Mouse (Mus musculus) hindbrain, postnatal 0 days (tissue): ENCODE results near the gene Fggy. TPM values are rescaled to one million over a fixed set of nuclear protein-coding genes. Genes with fewer than 3 reads are reported as not detected.

ENCODE experiments used
- ATAC-seq: fragments of 200-750 bp; cut with Nextera tagmentation; 2 replicates; pipeline ENCODE4 v1.8.0; 2017; ENCODE audit warnings: mild to moderate bottlenecking, moderate TSS enrichment, moderate library complexity
- DNase-seq: peaks from one replicate; pipeline ENCODE4 v3.0.0-alpha.2; 2015; ENCODE audit warnings: low spot score
- H3K27ac ChIP-seq: fragments of 300-500 bp; sonication (generic); 2 replicates; pipeline ENCODE4 v1.5.1; 2014; ENCODE audit warnings: mild to moderate bottlenecking
- H3K27me3 ChIP-seq: fragments of 300-500 bp; sonication (generic); 2 replicates; pipeline ENCODE4 v1.6.1; 2014; ENCODE audit warnings: low read length, mixed read lengths; ENCODE audit not compliant: insufficient read depth
- H3K36me3 ChIP-seq: fragments of 300-500 bp; sonication (generic); 2 replicates; pipeline ENCODE4 v1.6.1; 2014; ENCODE audit warnings: low read length, mixed read lengths; ENCODE audit not compliant: insufficient read depth
- H3K4me1 ChIP-seq: fragments of 300-500 bp; sonication (generic); 2 replicates; pipeline ENCODE4 v1.6.1; 2014; ENCODE audit warnings: antibody characterized with exemption, low read length, mixed read lengths; ENCODE audit not compliant: insufficient read depth
- H3K4me2 ChIP-seq: fragments of 300-500 bp; sonication (generic); 2 replicates; pipeline ENCODE4 v1.6.1; 2014; ENCODE audit warnings: low read depth, mild to moderate bottlenecking, low read length, moderate library complexity, mixed read lengths
- H3K4me3 ChIP-seq: fragments of 300-500 bp; sonication (generic); 2 replicates; pipeline ENCODE4 v1.5.1; 2014; ENCODE audit warnings: low read length
- H3K9ac ChIP-seq: fragments of 300-500 bp; sonication (generic); replicated peaks from 2 replicates; pipeline ENCODE4 v1.6.1; 2014; ENCODE audit warnings: mild to moderate bottlenecking, low read length, moderate library complexity, mixed read lengths
- H3K9me3 ChIP-seq: fragments of 300-500 bp; sonication (generic); 2 replicates; pipeline ENCODE4 v1.6.1; 2016; ENCODE audit warnings: low read length, mixed read lengths
- CTCF ChIP-seq: IDR thresholded peaks from 2 replicates; pipeline ENCODE4 v1.5.1; 2016; ENCODE audit warnings: antibody characterized with exemption, control low read depth, low read depth
- WGBS: fragments of 180-500 bp; shearing (Covaris S2); extraction: QIAGEN DNeasy Blood & Tissue Kit; methylation state at CpG from one replicate; pipeline ENCODE4 v1.1.7; 2014; 5-methylcytosine and 5-hydroxymethylcytosine counted together
- polyA plus RNA-seq: library from polyadenylated mRNA; unstranded; fragments of >200 nt; fragmentation: Nextera tagmentation; extraction: Ambion mirVana; gene quantifications from 2 replicates; pipeline ENCODE4 v1.2.1, GENCODE M21; 2015
- total RNA-seq: library from RNA; depleted of rRNA; stranded (reverse); fragments of >200 nt; gene quantifications from 2 replicates; pipeline ENCODE4 v1.2.3, GENCODE M21; 2014

The Fggy gene
- total and polyA plus RNA-seq, 2 experiments from 2014 or later = 7.0 to 7.1 TPM

- Histone ChIP-seq H3K9ac (no peak overlapping the region), H3K27ac (no peak overlapping the region), H3K27me3 (no peaks in the 10 kb centered on the region), H3K36me3 (no peaks in the 10 kb centered on the region), H3K4me2 (no peak overlapping the region), H3K4me3 (no peak overlapping the region), H3K4me1 (no peaks in the 10 kb centered on the region), H3K9me3 (no peaks in the 10 kb centered on the region; the same call in 1 of the 2 replicates)
- ATAC-seq = no peak
- TF ChIP-seq CTCF = no peak
- WGBS = 74% methylated on average over 3 of the region's 3 CpGs
- DNase-seq = no peak
Observed at GRCm38 (mm10) chr4:95571621-95572020, 14.3 kb downstream of the Fggy start.

GRCm38 (mm10) chr4:95573704-95574103 is 16.4 kb downstream of the Fggy start:
- H3K27me3 ChIP-seq = no peaks in the 10 kb centered on the region
- H3K4me1 ChIP-seq = no peaks in the 10 kb centered on the region
- H3K27ac ChIP-seq = no peak overlapping the region
- H3K9ac ChIP-seq = no peak overlapping the region
- H3K9me3 ChIP-seq = no peaks in the 10 kb centered on the region; the same call in 1 of the 2 replicates
- H3K4me2 ChIP-seq = no peak overlapping the region
- ATAC-seq (no peak), DNase-seq (no peak)
- no peak overlapping the region for H3K4me3 ChIP-seq
- no peak for TF ChIP-seq CTCF
- H3K36me3 ChIP-seq = no peaks in the 10 kb centered on the region

- no peak overlapping the region for H3K4me3 ChIP-seq
- H3K36me3 ChIP-seq = no peaks in the 10 kb centered on the region
- no peak for TF ChIP-seq CTCF
- 69% methylated on average over 3 of the region's 3 CpGs for WGBS
- H3K4me2 ChIP-seq = no peak overlapping the region
- ATAC-seq (no peak), DNase-seq (no peak)
- no peaks in the 10 kb centered on the region for H3K4me1 ChIP-seq
- H3K9me3 ChIP-seq = no peaks in the 10 kb centered on the region; the same call in 1 of the 2 replicates
- no peak overlapping the region for H3K9ac ChIP-seq
- no peak overlapping the region for H3K27ac ChIP-seq
- H3K27me3 ChIP-seq = no peaks in the 10 kb centered on the region
Observed at GRCm38 (mm10) chr4:95575411-95575911, 18.2 kb downstream of the Fggy start.

GRCm38 (mm10) chr4:95579183-95579582 is 21.9 kb downstream of the Fggy start:
- Histone ChIP-seq H3K9me3 (no peaks in the 10 kb centered on the region; the same call in 1 of the 2 replicates), H3K36me3 (no peaks in the 10 kb centered on the region), H3K4me3 (no peak overlapping the region), H3K27ac (no peak overlapping the region), H3K4me1 (no peaks in the 10 kb centered on the region), H3K4me2 (no peak overlapping the region), H3K27me3 (no peaks in the 10 kb centered on the region), H3K9ac (no peak overlapping the region)
- TF ChIP-seq CTCF = no peak
- 95% methylated on average over 5 of the region's 5 CpGs for WGBS
- DNase-seq = no peak
- no peak for ATAC-seq

GRCm38 (mm10) chr4:95584107-95584762 is 26.9 kb downstream of the Fggy start:
- Histone ChIP-seq H3K4me1 (no peaks in the 10 kb centered on the region), H3K9me3 (no peaks in the 10 kb centered on the region), H3K27me3 (no peaks in the 10 kb centered on the region), H3K27ac (no peak overlapping the region), H3K4me2 (no peak overlapping the region), H3K36me3 (no peaks in the 10 kb centered on the region), H3K9ac (no peak overlapping the region), H3K4me3 (no peak overlapping the region)
- TF ChIP-seq CTCF = no peak
- ATAC-seq (no peak), DNase-seq (no peak)
- 78% methylated on average over 4 of the region's 4 CpGs for WGBS

- no peak overlapping the region for H3K4me2 ChIP-seq
- no peak overlapping the region for H3K9ac ChIP-seq
- no peaks in the 10 kb centered on the region for H3K36me3 ChIP-seq
- no peaks in the 10 kb centered on the region for H3K27me3 ChIP-seq
- no peak overlapping the region for H3K4me3 ChIP-seq
- H3K9me3 ChIP-seq = no peaks in the 10 kb centered on the region
- ATAC-seq = no peak
- DNase-seq = no peak
- TF ChIP-seq CTCF = no peak
- no peaks in the 10 kb centered on the region for H3K4me1 ChIP-seq
- WGBS = 72% methylated on average over 4 of the region's 4 CpGs
- no peak overlapping the region for H3K27ac ChIP-seq
Observed at GRCm38 (mm10) chr4:95586274-95587001, 29.1 kb downstream of the Fggy start.
